Mouse (Mus musculus): ENCODE measurements around the gene Fbxl17.
A peak's percentile ranks its signal among the peaks of the same experiment; 100 is the strongest.

The Fbxl17 gene

DNA sequence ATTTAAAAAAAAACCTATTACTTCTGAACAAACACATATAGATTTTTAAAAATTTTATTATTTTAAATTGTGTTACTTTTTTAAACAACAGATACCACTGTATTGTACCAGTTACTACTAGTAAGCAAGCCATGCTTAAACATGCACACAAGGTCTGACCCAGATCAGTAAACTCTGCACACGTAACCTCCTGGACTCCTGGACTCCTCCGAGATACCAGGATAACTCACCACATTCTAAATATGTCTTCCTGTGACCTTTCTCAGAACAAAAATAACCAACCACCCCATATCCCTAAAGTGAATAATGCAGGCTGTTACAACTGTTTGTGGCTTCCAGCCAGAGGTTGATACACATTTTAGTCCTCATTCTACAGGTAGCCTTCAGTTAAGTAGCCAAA, 170.9 kb downstream of the Fbxl17 start:
- DNase-seq (ENCODE audit: low read depth, low spot score): no peak

DNA sequence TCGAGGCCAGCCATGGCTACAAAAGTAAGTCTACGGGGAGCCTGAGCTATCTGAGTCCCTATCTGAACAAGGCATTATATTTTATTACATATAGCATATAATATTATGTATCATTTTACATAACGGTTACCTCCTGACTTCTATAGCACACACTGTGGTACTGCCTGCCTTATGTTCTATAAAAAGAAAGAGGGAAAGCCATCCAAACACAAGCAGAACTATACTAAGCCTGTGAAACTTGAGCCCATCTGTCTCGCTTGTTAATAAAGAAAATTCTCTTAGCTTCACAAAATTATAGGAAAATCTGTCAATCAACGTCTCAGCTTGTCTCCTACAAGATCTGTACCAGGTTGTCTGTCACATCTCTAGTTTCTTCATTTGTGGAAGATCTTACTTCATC, 173.6 kb downstream of the Fbxl17 start:
- no peak for DNase-seq (ENCODE audit: low read depth, low spot score)

DNA sequence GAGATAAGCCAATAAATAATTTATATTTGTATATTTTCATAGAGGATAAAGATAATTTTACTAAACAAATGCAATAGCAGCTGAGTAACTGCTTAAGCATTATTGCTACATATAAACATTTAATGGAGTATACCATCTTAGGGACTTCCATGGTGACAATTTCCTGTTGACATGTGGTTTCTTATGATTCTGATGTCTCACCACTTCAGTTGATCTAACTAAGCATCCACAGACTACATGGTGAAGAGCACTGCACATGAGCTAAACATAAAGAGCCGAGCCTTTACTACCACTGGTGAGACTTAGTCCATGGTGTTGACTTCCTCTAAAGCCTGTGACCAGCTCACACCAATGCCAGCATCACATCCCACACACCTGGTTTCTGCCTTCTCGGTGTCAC, 175.1 kb downstream of the Fbxl17 start:
- DNase-seq (ENCODE audit: low read depth, low spot score): no peak

DNA sequence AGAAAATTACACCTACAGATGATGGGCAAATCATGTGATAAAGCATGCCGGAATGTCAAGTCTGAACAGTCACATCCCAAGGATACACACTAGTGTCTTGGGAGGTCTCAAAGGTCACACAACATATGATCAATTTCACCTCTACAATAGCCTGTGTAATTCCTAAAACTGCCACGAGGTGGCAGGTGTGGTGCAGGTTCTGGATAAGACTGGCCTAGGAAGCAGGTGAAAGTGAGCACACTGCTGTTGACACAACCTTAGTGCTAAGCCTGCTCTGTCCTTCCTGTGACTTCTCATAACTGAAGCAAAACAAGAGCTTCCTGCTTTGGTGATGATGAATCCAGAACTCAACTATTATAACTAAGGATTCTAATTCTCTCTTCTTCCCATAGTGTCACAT, 175.8 kb downstream of the Fbxl17 start:
- DNase-seq (ENCODE audit: low read depth, low spot score): peak; percentile 83

DNA sequence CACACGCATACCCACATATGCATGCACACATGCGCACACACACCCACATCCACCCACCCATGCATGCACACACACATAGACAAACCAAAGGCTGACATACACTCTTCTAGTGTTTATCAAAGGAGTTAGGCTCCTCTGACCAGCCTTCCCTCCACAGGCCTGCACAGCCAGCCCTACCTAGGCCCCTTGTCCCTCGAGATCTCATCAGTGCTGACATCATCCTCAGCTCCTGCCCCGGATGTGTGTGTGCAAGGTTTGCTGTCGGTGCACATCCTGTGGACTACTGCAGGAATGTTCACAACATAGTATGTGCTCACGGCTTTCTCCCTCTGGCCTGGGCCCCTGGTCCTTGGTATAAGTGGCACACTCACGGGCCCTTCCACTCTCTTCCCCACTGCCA, 177.0 kb downstream of the Fbxl17 start:
- DNase-seq (ENCODE audit: low read depth, low spot score): no peak

DNA sequence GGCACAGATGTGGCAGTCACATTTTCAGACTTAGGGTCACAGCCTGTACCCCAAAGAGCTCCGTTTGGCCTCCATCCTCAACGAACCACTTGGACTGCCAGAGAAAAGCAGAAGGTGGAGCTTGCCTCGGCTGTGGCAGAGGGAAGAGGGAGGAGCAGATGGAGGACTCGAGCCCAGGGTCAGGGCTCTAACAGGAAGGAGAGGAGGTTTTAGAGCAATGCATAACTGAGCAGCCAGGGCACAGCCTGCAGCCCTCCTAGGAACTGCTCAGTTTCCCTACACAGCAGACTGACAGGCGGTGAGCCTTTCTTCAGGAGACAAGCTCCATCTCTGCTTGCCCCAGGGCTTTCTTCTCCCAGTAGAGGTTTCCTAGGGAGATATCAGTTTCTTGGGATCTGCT, 178.5 kb downstream of the Fbxl17 start:
- peak; percentile 36 for DNase-seq (ENCODE audit: low read depth, low spot score)

DNA sequence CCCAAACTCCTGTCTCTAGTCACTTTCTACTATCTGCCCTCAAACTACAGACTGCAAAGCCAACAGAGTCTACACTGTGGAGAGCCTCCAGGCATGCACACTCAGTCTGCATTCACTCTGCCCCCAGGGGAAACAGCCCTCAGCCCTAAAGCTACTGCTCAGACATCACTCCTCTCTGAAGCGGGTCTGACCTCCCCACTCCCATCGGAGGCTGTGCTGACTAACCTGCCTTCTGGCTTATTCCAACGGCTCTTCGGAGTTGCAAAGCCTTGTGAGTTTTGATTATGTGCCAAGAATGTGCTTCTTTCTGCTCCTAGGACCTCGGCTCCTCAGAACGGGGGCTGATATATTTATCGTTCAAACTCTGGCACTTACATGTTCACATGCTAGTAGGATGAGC, 182.3 kb downstream of the Fbxl17 start:
- DNase-seq (ENCODE audit: low read depth, low spot score): no peak

DNA sequence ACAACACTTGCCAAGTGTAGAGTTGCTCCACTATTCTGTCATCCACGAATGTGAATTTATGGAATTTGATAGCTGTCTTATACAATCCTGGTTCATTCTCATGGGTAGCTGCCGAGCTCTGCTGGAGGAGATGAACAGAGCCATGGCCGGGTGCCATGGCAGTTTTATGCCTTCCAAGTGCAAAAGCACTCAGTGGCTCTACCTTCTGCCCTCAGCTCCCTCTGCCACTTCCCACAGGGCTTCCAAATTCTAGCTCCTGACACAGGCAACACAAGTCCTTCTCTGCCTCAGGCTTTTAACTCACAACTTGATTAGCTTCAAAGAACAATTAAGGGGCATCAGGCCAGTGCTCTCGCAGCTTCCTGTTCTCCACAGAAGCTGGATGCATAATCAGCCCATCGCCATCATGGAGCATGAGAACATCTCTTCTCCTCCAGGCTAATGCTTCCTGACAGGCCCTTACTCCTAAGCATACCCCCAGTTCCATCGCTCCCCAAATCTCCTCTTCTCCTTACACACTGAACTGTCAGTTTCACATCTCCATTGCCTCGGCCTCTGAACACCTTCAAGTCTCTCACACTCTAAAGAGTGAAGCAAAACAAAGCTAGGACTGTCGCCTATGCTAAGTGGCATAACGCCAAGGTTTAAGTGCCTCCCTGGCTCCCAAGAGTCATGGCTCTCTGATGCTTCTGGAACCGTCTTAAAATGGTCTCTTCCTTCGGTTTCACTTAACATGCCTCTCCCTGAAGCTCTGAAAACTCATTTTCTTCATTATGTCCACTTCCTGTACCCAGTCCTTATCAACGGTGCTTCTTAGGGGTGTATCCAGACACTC, 184.0 kb downstream of the Fbxl17 start:
- no peak for DNase-seq (ENCODE audit: low read depth, low spot score)

DNA sequence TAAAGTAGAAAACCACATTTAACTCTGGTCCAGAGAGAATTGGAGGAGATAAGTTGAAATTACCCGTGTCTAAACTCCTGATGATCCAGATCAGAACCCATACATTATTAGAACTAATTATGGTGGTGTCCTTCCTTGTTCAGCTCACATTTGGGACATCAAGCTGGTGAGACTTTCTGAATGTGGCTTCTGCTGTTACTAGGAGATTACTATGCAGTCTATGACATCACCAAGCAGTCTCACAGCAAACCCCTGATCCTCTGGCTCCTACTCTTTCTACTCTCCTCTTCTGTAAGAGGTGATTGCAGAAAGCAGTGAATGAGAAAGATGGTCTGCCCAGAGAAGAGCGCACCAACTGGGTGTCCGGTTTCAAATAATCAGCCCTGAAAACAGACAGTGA, 187.0 kb downstream of the Fbxl17 start:
- DNase-seq (ENCODE audit: low read depth, low spot score): no peak

DNA sequence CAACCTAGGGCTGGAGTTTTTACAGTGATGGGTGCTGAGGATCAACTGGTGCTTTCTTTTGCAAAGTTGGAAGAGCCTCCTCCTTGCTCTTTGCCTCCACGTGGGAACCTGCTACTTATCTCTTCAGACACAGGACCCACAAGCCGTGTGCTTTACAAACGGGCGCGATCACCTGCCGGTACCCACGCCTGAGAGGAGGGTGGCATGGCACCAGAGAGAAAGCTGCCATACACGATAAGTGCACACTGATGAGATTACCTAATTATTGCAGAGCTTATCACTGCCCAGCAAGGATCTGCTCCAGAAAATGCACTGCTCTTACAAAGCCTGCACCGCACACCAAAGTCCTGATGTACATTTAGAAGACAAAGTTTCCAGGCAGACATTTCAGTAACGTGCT, 187.5 kb downstream of the Fbxl17 start:
- no peak for DNase-seq (ENCODE audit: low read depth, low spot score)

DNA sequence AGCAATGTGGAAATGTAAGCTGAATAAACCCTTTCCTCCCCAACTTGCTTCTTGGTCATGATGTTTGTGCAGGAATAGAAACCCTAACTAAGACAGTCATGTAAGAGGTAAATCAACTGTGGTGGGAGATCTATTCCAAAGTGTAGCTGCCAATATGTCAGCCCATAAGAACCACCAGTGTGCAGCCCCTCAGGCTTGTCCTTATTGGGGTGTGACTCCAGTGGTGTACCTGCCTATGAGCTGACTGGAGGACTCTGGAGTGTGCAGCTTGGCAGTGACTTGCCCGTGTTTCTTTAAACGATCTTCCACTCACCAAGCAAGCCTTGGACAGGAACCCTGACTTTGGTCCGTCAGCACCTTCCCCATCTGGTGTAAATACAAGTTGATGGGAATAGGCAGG, 188.2 kb downstream of the Fbxl17 start:
- no peak for DNase-seq (ENCODE audit: low read depth, low spot score)

DNA sequence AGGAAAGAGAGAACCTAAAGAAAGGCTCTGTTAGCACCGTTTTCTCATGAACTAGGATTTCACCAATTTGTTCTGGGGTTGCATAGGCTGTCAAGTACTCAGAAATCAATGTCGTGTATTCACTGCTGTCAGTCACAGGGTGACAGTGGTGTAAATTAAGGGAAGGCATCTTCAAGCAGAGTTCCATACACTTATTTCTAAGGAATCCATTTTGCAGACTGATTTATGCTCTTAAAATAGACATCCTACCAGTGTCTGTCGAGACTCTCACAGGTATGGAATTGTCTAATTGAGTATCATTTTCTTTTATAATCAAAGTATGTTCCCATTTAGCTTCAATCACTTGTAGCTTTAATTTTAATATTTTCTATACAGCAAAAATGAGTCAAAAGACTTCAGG, 189.8 kb downstream of the Fbxl17 start:
- DNase-seq (ENCODE audit: low read depth, low spot score): no peak

DNA sequence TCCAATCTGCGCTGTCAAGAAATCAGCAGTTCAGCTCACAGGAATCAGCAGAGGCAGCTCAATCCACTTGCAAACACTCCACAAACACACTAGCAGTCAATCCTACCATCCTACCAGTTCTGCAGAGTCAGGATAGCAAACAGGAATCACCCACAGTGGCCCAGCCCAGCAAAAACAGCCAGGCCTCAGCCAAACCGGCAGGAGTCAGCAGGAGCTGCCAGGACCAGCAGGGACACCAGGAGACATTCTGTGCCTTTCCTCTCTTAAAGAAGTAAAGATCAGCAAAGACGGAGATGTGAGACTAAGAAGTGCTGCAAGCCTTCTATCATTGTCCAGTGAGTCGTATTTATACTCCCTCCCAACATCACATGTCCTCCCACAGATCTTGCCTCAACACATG, 196.0 kb downstream of the Fbxl17 start:
- DNase-seq (ENCODE audit: low read depth, low spot score): no peak

DNA sequence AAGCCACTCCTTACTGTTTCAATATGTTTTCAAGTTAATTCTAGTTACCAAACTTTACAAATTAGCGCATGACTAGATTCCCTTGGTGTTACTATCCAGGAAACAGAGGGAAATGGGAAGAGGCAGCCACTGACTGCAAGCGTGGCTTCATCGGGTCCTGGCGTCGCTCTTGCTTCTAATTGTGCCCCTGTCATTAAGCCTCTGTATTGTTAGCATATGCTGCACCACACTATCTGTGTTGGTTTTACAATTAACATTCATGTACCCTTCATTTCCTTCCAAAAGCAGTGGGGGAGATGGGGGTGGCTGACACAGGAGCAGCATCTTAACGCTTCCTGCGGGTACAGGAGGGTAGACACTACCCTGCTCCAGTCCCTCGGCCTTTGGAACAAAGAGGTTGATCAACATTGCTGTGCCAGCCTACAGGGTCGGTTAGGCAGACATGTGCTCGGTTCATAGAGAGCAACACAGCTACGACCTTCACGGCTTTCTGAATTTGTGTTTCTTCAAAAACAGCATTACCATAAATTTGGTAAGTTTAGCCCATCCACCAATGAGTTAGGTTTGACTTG, 197.9 kb downstream of the Fbxl17 start:
- DNase-seq (ENCODE audit: low read depth, low spot score): no peak

DNA sequence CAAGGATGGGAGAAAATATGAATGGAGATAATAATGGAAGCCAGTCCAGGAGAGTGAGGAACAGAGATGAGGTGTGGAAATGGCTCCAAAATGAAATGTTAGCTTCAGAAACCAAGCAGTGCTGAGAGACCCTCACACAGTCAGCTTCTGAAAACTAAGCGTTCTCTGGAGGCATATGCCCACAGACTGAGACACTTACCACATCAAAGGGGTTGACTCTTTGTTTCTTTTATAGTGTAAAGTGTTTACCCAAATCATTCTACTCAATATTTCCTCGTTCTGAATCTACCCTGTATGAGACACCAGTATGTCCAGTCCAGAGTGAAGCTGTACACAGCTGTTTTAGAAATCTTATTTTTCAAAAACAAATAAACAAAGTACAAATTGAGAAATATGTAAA, 204.3 kb downstream of the Fbxl17 start:
- no peak for DNase-seq (ENCODE audit: low read depth, low spot score)

DNA sequence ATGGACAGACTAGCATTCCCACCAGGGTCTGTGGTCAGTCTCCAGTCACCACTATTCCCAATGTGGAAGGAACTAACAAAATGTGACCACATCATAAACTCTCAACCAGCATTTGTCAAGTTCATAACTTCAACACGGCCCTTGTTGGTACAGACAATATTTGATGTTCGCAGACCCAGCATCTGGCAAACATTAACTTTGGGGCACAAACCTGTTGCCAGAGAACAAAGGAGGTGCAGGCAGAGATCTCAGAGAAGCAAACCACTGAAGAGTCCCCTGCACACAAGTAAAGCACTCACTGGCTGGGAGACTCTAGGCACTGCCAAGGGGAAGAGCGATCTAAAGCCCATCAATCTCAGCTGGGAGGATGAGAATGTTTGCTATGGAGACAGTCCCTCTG, 204.9 kb downstream of the Fbxl17 start:
- DNase-seq (ENCODE audit: low read depth, low spot score): no peak

DNA sequence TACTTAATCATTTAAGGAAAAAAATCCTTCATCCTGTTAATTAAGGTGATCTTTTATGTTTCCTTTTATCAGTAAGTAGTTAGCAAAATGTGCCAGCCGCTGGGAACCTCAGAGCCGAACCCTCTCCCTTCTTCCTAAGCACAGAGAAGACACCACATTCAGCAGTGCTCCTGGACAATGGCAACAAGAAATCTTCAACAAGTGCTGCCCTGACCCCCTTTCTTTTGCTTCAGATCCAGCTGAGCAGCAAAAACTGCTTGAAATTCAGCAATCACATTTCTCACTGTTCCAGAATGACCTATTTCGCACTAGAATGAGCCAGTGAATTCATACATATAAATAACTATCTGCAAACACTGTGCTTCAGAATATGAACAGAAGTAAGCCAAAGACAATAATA, 205.8 kb downstream of the Fbxl17 start:
- no peak for DNase-seq (ENCODE audit: low read depth, low spot score)

DNA sequence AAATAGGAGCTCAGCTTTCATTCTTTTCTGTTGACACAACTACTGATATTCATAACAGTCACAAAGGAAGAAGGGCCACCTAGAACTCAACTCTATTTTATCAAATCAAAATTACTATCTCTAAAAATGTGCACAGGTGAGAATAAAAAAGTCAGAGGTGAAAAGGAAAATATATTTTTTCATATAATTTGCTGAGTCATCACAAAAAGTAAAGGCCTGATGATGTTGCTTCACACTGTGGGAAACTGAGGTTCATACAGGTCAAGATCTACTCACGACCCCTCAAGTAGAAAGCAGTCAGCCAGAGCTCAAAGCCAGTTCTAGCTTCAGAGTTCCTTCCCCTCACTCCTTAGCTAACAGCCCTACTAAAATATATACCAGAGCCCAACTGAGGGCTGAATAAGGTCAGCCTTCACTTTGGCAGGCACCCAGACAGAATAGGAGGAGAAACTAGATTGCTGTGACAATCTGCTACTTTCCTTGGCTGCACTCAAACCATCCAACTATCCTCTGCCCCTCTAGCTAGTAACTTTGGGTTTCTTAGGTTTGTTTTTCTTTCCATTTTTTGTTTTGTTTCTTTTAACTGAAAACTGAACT, 210.4 kb downstream of the Fbxl17 start:
- DNase-seq (ENCODE audit: low read depth, low spot score): no peak

DNA sequence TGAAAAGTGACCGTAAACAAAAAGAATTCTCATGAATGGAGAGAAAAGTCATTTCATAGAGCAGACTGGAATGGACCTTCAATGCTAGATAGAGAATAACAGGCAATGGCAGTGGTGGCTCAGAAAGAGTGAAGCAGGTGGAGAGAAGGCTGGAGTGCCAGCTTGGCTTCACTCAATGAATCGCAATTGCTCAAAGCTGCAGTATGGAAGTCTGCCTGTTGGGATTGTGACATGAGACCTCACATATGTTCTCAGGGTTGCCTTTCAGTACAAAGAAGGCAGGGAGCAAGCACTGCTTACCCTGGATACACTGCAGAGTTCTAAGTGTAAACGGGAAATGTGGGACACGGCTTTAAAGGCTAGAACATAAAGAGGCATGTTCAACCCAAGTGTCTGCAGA, 211.0 kb downstream of the Fbxl17 start:
- no peak for DNase-seq (ENCODE audit: low read depth, low spot score)

DNA sequence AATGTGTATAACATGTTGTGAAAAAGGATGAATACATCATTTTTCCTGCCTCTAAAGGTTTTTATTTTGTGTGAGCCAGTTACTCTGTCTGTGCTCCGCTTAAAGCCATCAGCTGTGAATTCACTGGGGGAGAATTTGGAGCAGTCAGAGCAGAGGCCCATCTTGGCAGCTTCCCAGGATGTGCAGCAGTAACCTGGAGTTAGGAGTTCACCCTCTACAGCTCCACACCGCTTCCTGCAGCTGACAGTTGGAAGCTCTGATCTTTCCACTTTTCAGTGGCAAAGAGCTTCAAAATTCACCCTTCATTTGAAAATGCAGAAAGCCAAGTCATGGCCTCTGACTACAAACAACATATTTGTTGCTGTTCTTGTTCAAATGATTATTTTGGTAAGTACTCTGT, 212.4 kb downstream of the Fbxl17 start:
- no peak for DNase-seq (ENCODE audit: low read depth, low spot score)

DNA sequence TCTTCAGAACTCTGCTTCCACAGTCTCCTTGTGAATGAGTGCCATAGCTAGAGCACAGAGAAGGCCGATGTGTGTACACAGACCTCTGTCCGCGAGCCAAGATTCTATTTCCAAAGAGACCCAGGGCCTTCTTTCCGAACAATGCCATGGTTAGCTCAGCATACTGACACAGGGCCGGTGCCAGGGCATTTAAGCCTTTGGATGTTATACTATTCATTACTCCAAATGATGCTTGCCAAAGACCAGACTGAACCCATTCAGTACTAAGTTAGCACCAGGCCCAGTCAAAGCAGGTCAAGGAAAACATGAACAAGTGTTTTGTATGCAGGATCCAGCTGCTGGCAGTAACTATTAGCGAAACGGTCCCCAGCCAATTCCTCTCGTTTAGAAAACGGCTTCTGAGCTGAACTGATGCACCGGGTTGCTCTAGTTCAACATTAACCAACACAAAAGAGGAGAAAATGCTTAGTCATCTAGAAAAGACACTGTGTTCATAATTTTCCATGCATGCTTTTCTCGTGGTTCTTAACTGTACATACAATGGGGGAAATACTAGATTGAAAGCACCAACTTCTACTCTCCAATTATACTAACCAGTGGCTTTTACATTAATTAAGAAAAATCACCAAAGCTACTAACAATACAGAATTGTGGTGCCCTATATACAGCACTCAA, 214.4 kb downstream of the Fbxl17 start:
- DNase-seq (ENCODE audit: low read depth, low spot score): no peak

DNA sequence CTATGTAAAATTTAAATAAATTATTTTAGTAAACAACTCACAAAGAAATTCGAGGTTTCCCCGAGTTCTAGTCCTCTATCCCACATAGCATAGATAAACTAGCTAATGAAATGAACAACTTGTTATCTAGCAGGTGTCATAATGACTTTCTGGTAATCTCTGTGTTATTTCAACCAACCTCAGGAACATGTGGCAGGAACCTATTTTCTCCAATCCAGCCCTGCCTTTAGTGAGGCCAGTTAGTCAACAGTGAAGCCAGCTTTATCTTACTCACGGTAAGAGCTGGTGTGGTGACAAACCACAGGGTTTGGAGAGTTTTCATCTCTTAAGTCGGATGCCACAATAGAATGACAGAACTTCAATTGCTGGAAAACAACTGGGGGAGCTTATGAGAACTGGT, 215.7 kb downstream of the Fbxl17 start:
- no peak for DNase-seq (ENCODE audit: low read depth, low spot score)

DNA sequence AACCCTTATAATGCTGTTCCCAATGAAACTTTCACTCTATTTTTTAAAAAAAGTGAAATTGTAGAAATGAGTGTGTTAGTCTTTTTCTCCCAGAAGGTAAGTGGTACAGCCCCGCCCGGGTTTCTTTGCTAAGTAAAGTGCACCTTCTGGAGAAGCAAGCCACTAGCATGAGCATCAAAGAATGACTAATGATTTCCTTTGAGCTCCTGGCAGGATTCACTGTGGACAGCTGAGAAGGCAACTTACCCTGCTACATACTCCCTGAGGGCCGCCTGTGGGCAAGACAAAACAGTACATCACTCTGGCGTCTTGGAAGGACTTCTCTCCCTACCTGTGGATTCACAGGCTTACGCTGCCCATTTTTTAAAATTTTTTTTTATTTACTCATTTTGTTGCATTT, 217.8 kb downstream of the Fbxl17 start:
- peak; percentile 5 for DNase-seq (ENCODE audit: low read depth, low spot score)

Data from ZHBTc4 (cell line).